Mouse (Mus musculus) G1E (cell line): ENCODE measurements around the gene Slc29a1. TPM values are rescaled to one million over a fixed set of nuclear protein-coding genes. Genes with fewer than 3 reads are reported as not detected.
A peak's percentile ranks its signal among the peaks of the same experiment; 100 is the strongest.

Experiments used
- ATAC-seq: 2 replicates; pipeline ENCODE4 v1.8.0; 2016; ENCODE audit warnings: mild to moderate bottlenecking; ENCODE audit not compliant: insufficient number of reproducible peaks, poor library complexity, low FRiP score, severe bottlenecking; ENCODE audit errors: extremely low read depth
- DNase-seq: peaks from one replicate; pipeline ENCODE4 v3.0.0; 2012; ENCODE audit warnings: low spot score
- H3K27me3 ChIP-seq: 2 replicates; pipeline ENCODE4 v1.6.1; 2012; ENCODE audit warnings: mild to moderate bottlenecking, low read length, inconsistent platforms; ENCODE audit not compliant: insufficient read depth
- H3K36me3 ChIP-seq: replicated peaks from 2 replicates; pipeline ENCODE3; 2012; ENCODE audit warnings: mild to moderate bottlenecking, inconsistent platforms
- H3K4me1 ChIP-seq: 2 replicates; pipeline ENCODE4 v1.6.1; 2012; ENCODE audit warnings: low read depth, low read length, inconsistent platforms, mixed read lengths; ENCODE audit not compliant: insufficient read depth
- H3K4me3 ChIP-seq: 2 replicates; pipeline ENCODE4 v1.5.1; 2012; ENCODE audit warnings: low read depth, mild to moderate bottlenecking, inconsistent platforms, low read length, moderate library complexity, mixed read lengths
- H3K9me3 ChIP-seq: replicated peaks from 2 replicates; pipeline ENCODE4 v1.6.1; 2012; ENCODE audit warnings: inconsistent platforms
- CTCF ChIP-seq: IDR thresholded peaks from 2 replicates; pipeline ENCODE4 v1.5.1; 2012; ENCODE audit warnings: low read depth, low read length, inconsistent platforms, mixed read lengths
- GATA1 ChIP-seq: IDR thresholded peaks from 2 replicates; pipeline ENCODE4 v1.6.1; 2012; ENCODE audit warnings: borderline replicate concordance, low read length, inconsistent platforms, mixed read lengths
- GATA2 ChIP-seq: IDR thresholded peaks from 2 replicates; pipeline ENCODE4 v1.6.1; 2012; ENCODE audit warnings: low read depth, low read length, inconsistent platforms, borderline replicate concordance
- POLR2AphosphoS5 ChIP-seq: IDR thresholded peaks from 2 replicates; pipeline ENCODE4 v1.6.1; 2012; ENCODE audit warnings: low read depth, low read length, inconsistent platforms; ENCODE audit not compliant: insufficient replicate concordance
- TAL1 ChIP-seq: conservative IDR thresholded peaks from 2 replicates; pipeline ENCODE4 v1.6.1; 2012; ENCODE audit warnings: low read depth, low read length, inconsistent platforms, mixed read lengths
- polyA plus RNA-seq: library from polyadenylated mRNA; stranded (reverse); fragments of >175 nt; gene quantifications from 2 replicates; pipeline ENCODE4 v1.2.3, GENCODE M21; 2012
- total RNA-seq, 2 experiments: library from RNA; stranded (forward) in 1 of 2; stranded (reverse) in 1 of 2; fragments of 200-1000 nt in 1 of 2; fragments of >200 nt in 1 of 2; fragmentation: Nextera tagmentation in 1 of 2; gene quantifications; 2 replicates each; pipeline ENCODE4 v1.2.3; 2014 to 2017

Gene Slc29a1
- total and polyA plus RNA-seq, 3 experiments: 93.5 to 207 (median 116) TPM

- DNase-seq (no peak), ATAC-seq (no peak)
- Histone ChIP-seq H3K4me3 (peak overlapping the region; percentile 28; the same call in 1 of the 2 replicates), H3K9me3 (peaks cover 7% of the 10 kb centered on the region), H3K27me3 (no peaks in the 10 kb centered on the region; the same call in 1 of the 2 replicates), H3K4me1 (peaks cover 75% of the 10 kb centered on the region), H3K36me3 (peaks cover 68% of the 10 kb centered on the region)
- no peak for TF ChIP-seq TAL1
- no peak for TF ChIP-seq GATA2
- TF ChIP-seq CTCF: no peak
- no peak for TF ChIP-seq POLR2AphosphoS5
- TF ChIP-seq GATA1: no peak
Observed at GRCm38 (mm10) chr17:45585725-45586448, 13.5 kb downstream of the Slc29a1 start.

GRCm38 (mm10) chr17:45584939-45585678 lies 14.3 kb downstream of the Slc29a1 start:
- peaks cover 7% of the 10 kb centered on the region for H3K9me3 ChIP-seq
- peaks cover 73% of the 10 kb centered on the region for H3K4me1 ChIP-seq
- peaks cover 64% of the 10 kb centered on the region for H3K36me3 ChIP-seq
- H3K4me3 ChIP-seq: peak overlapping the region; percentile 57; the same call in 1 of the 2 replicates
- no peaks in the 10 kb centered on the region; the same call in 1 of the 2 replicates for H3K27me3 ChIP-seq
- DNase-seq (peak; percentile 67), ATAC-seq (no peak)
- TF ChIP-seq CTCF: peak; percentile 84
- TF ChIP-seq POLR2AphosphoS5: no peak

GRCm38 (mm10) chr17:45584096-45584896 lies 15.1 kb downstream of the Slc29a1 start:
- H3K36me3 ChIP-seq: peaks cover 60% of the 10 kb centered on the region

GRCm38 (mm10) chr17:45582715-45583355 lies 16.6 kb downstream of the Slc29a1 start:
- Histone ChIP-seq H3K36me3 (peaks cover 46% of the 10 kb centered on the region), H3K9me3 (peaks cover 7% of the 10 kb centered on the region), H3K4me3 (no peak overlapping the region), H3K4me1 (peaks cover 77% of the 10 kb centered on the region), H3K27me3 (no peaks in the 10 kb centered on the region; the same call in 1 of the 2 replicates)
- DNase-seq: no peak
- no peak for TF ChIP-seq POLR2AphosphoS5
- peak; percentile 24; the same call in 1 of the 2 replicates for TF ChIP-seq CTCF
- TF ChIP-seq GATA1: no peak
- no peak for TF ChIP-seq TAL1
- no peak for TF ChIP-seq GATA2
- ATAC-seq: no peak

More at GRCm38 (mm10) chr17:45584096-45584896, 15.1 kb downstream of the Slc29a1 start:
- peak; percentile 68 for DNase-seq
- Histone ChIP-seq H3K4me1 (peaks cover 74% of the 10 kb centered on the region), H3K4me3 (peak overlapping the region; percentile 57; the same call in 1 of the 2 replicates), H3K27me3 (no peaks in the 10 kb centered on the region; the same call in 1 of the 2 replicates), H3K9me3 (peaks cover 7% of the 10 kb centered on the region)
- TF ChIP-seq GATA2 (no peak), POLR2AphosphoS5 (no peak), CTCF (no peak), TAL1 (no peak), GATA1 (no peak)
- no peak for ATAC-seq

DNA sequence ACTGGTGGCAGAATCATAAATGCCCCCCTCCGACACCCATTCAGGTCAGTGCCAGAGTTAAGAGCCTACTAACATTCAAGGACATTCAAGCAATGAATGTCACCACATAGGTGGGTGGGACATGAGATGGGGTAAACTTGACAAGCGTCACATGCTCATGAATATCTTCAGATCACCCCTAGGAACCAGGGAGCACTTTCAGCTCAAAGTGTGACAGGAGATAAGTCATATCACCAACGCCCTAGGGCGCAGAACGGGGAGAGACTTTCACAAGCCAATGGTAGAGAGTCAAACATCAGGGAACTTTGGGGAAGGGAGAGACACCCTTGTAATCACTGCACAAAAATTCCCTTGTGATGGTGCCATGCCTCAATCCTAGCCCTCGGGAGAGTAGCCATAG lies 17.2 kb downstream of the Slc29a1 start:
- TF ChIP-seq CTCF (no peak), TAL1 (0 out of 2 replicates have a peak, but pooled peaks have one; percentile 28)
- Histone ChIP-seq H3K4me3 (no peak overlapping the region), H3K4me1 (peaks cover 81% of the 10 kb centered on the region), H3K9me3 (peaks cover 7% of the 10 kb centered on the region), H3K36me3 (peaks cover 43% of the 10 kb centered on the region), H3K27me3 (no peaks in the 10 kb centered on the region; the same call in 1 of the 2 replicates)
- no peak for DNase-seq
- ATAC-seq: peak; percentile 45; the same call in 1 of the 2 replicates
